Mouse (Mus musculus): ENCODE results near the gene Fam189a2. TPM values are rescaled to one million over a fixed set of nuclear protein-coding genes. Genes with fewer than 3 reads are reported as not detected.

The Fam189a2 gene
- polyA plus RNA-seq, 1 experiment, result 20.8 TPM

DNA sequence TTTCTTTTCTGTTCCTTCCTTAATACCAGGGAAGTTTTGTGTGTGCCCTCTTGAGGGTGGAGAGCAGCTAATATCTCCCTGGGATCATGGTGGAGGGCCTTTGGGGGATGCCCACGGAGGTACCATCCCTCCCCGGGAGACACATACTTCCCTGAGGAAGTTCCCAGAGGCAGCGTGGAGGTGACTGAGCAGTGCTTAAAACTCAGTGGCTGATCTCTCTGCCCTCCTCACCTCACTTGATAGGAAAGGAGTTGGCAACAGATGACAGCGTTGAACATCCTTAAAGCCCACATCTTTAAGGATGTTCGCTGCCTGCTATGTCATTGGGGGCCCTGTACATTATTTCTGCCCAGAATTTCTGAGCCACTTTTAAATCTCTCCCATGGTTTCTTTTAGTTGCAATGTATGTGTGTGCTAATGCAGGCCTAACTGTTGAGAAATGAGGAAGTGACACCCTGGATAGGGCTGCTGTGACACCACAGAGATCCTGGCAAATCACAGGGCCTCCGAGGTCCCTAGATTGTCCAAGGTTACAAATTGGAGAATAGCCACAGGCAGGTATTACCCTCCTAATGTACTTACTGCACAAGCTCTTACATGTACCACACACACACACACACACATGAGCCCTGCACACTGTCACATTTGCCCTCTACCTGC, 84.7 kb downstream of the Fam189a2 start:
- H3K27ac ChIP-seq (ENCODE audit: control insufficient read depth, insufficient read depth, low read depth, low read length), result no peak overlapping the region
- TF ChIP-seq CTCF (IDR thresholded peaks at IDR 0.05; ENCODE audit: control insufficient read depth, insufficient read depth, insufficient replicate concordance, low read depth, low read length) (no peak), POLR2A (IDR thresholded peaks at IDR 0.05; ENCODE audit: control insufficient read depth, low read depth, low read length) (no peak)
- H3K4me3 ChIP-seq (ENCODE audit: control insufficient read depth, low read depth, low read length), result no peak overlapping the region
- H3K4me1 ChIP-seq (ENCODE audit: control insufficient read depth, insufficient read depth, low read length), result no peaks in the 10 kb centered on the region
- no peaks in the 10 kb centered on the region for H3K27me3 ChIP-seq (ENCODE audit: control insufficient read depth, insufficient read depth, low read length)
- no peaks in the 10 kb centered on the region for H3K36me3 ChIP-seq (ENCODE audit: control insufficient read depth, insufficient read depth, low read length)

DNA sequence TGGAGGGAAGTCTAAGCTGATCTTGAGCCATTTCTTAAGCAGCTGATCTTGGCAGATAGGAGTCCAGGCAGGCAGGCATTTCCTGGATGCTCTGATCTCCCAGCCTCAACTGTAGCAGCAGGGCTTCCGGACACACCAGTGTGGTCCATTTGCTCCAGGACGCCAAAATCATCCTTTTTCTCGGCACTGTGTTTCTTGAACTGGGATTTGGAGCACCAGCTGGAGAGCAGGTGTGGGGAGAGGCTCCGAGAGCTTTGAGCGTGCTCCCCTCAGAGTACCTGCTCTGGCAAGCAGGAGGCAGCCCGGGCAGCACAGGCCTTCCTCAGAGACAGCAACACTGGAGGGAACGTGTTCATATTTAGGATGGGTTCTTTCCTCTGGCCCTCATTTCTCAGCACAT, 87.9 kb downstream of the Fam189a2 start:
- Histone ChIP-seq H3K4me1 (ENCODE audit: control insufficient read depth, insufficient read depth, low read length) (no peaks in the 10 kb centered on the region), H3K27ac (ENCODE audit: control insufficient read depth, insufficient read depth, low read depth, low read length) (no peak overlapping the region), H3K4me3 (ENCODE audit: control insufficient read depth, low read depth, low read length) (no peak overlapping the region), H3K27me3 (ENCODE audit: control insufficient read depth, insufficient read depth, low read length) (no peaks in the 10 kb centered on the region), H3K36me3 (ENCODE audit: control insufficient read depth, insufficient read depth, low read length) (no peaks in the 10 kb centered on the region)
- TF ChIP-seq POLR2A (IDR thresholded peaks at IDR 0.05; ENCODE audit: control insufficient read depth, low read depth, low read length) (no peak), CTCF (IDR thresholded peaks at IDR 0.05; ENCODE audit: control insufficient read depth, insufficient read depth, insufficient replicate concordance, low read depth, low read length) (no peak)

DNA sequence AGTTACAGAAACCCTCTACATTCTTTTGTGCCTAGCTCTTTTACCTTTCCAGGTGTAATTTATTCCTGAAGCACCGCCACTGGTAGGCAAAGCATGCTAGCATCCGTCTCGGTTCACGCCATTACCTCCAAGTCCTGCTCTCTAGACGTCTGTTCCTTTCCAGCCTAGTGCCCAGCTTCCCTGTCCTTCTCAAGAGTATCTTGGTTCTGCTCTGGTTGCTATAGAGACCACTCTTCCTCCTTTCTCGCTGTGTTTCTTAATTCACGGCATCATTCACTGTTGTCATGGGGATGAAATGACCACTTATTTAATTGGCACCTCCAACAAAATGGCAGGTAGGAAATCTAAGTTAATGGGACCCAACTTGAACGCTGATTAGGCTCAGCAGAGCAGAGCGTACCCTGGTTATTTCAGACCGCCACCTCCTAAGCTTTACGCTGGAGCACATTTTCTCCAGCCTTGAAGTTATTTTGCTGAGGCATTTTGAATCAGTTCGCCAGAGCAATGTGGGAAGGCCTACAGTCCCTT, 89.3 kb downstream of the Fam189a2 start:
- TF ChIP-seq CTCF (IDR thresholded peaks at IDR 0.05; ENCODE audit: control insufficient read depth, insufficient read depth, insufficient replicate concordance, low read depth, low read length) (no peak), POLR2A (IDR thresholded peaks at IDR 0.05; ENCODE audit: control insufficient read depth, low read depth, low read length) (no peak)
- no peak overlapping the region for H3K4me3 ChIP-seq (ENCODE audit: control insufficient read depth, low read depth, low read length)
- no peak overlapping the region for H3K27ac ChIP-seq (ENCODE audit: control insufficient read depth, insufficient read depth, low read depth, low read length)
- no peaks in the 10 kb centered on the region for H3K27me3 ChIP-seq (ENCODE audit: control insufficient read depth, insufficient read depth, low read length)
- H3K4me1 ChIP-seq (ENCODE audit: control insufficient read depth, insufficient read depth, low read length), result no peaks in the 10 kb centered on the region
- peaks cover under 1% of the 10 kb centered on the region for H3K36me3 ChIP-seq (ENCODE audit: control insufficient read depth, insufficient read depth, low read length)

DNA sequence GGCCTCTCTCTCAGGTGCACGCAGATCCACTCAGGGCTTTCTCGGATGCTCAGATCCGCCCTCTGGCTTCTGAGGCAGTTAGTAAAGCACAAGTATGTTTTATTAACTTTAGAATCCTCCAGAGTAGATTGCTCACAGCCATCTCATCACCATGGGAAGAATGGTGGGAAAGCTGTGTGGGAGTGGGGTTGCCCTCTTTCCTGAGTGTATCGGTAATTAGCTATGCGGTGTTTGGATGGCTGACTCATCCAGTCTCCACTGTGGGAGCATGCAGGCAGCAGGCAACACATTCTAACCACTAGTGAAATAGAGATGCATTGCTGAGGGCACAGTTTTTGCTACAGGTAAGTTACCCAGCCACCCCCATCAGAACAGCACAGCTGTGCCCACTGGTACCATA, 100.0 kb downstream of the Fam189a2 start:
- TF ChIP-seq CTCF (IDR thresholded peaks at IDR 0.05; ENCODE audit: control insufficient read depth, insufficient read depth, insufficient replicate concordance, low read depth, low read length) (no peak), POLR2A (IDR thresholded peaks at IDR 0.05; ENCODE audit: control insufficient read depth, low read depth, low read length) (no peak)

DNA sequence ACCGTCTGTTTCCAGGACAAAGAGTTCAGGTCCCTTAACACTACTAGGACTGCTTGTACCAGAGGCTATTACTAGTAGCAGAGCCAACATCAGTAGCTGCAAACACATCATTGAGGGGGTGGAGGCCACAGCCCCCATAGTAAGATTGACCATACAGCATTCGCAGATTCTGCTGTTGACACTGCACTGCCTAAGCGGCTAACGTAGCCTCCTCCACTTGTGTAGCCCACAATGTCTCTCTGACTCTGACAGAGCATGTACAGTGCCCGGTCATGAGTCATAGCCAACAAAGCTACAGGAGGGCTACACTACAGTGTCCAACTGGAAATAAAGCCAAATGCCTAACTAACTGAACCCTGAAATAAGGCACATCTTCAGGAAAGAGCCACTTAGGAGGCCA, 105.3 kb downstream of the Fam189a2 start:
- no peak overlapping the region for H3K4me3 ChIP-seq (ENCODE audit: control insufficient read depth, low read depth, low read length)
- H3K4me1 ChIP-seq (ENCODE audit: control insufficient read depth, insufficient read depth, low read length), result no peaks in the 10 kb centered on the region
- H3K36me3 ChIP-seq (ENCODE audit: control insufficient read depth, insufficient read depth, low read length), result no peaks in the 10 kb centered on the region; the same call in 1 of the 2 replicates
- H3K27me3 ChIP-seq (ENCODE audit: control insufficient read depth, insufficient read depth, low read length), result no peaks in the 10 kb centered on the region
- no peak for TF ChIP-seq POLR2A (IDR thresholded peaks at IDR 0.05; ENCODE audit: control insufficient read depth, low read depth, low read length)
- no peak for TF ChIP-seq CTCF (IDR thresholded peaks at IDR 0.05; ENCODE audit: control insufficient read depth, insufficient read depth, insufficient replicate concordance, low read depth, low read length)
- H3K27ac ChIP-seq (ENCODE audit: control insufficient read depth, insufficient read depth, low read depth, low read length), result no peak overlapping the region

More for the DNA sequence above, 100.0 kb downstream of the Fam189a2 start:
- Histone ChIP-seq H3K4me3 (ENCODE audit: control insufficient read depth, low read depth, low read length) (no peak overlapping the region), H3K4me1 (ENCODE audit: control insufficient read depth, insufficient read depth, low read length) (no peaks in the 10 kb centered on the region), H3K27ac (ENCODE audit: control insufficient read depth, insufficient read depth, low read depth, low read length) (no peak overlapping the region), H3K27me3 (ENCODE audit: control insufficient read depth, insufficient read depth, low read length) (no peaks in the 10 kb centered on the region), H3K36me3 (ENCODE audit: control insufficient read depth, insufficient read depth, low read length) (no peaks in the 10 kb centered on the region; the same call in none of the 2 replicates)

DNA sequence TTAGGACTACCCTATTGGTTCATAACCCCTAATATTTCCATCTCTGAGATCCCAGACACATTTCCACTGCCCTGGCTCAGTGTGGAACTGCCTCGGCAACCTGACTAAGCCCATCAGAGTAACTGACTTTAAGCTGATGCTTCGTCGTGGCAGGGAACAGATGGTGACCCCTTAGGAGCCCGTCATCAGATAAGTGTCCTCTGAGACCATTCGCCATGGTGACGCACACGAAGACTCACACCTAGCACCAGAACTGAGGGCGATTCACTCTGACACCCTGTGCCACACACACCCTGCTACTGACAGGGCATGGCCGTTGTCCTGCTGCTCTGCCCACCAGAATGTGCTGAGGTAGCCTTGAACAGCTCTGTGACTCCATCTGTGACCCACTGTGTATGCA, 106.0 kb downstream of the Fam189a2 start:
- Histone ChIP-seq H3K36me3 (ENCODE audit: control insufficient read depth, insufficient read depth, low read length) (no peaks in the 10 kb centered on the region; the same call in 1 of the 2 replicates), H3K27me3 (ENCODE audit: control insufficient read depth, insufficient read depth, low read length) (no peaks in the 10 kb centered on the region), H3K4me1 (ENCODE audit: control insufficient read depth, insufficient read depth, low read length) (no peaks in the 10 kb centered on the region), H3K27ac (ENCODE audit: control insufficient read depth, insufficient read depth, low read depth, low read length) (no peak overlapping the region), H3K4me3 (ENCODE audit: control insufficient read depth, low read depth, low read length) (no peak overlapping the region)
- TF ChIP-seq CTCF (IDR thresholded peaks at IDR 0.05; ENCODE audit: control insufficient read depth, insufficient read depth, insufficient replicate concordance, low read depth, low read length) (no peak), POLR2A (IDR thresholded peaks at IDR 0.05; ENCODE audit: control insufficient read depth, low read depth, low read length) (no peak)

DNA sequence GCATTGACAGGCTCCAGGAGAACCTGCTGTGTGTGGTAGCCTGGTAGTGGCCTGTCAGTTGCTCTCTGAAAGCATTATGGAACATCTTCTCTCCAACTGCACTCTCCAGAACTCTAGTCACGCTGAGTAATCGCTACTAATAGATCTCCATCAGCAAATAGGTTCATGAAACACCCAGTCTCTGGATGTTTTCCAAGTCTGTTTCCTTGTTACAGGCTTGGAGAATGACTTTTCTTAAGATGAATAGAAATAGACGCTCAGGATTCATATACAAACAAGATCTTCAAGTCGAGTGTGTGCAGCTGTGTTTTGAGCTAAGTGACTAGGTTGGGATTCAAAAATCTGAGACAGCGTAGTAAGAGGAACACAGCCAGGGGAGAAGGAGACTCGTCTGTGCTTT, 106.8 kb downstream of the Fam189a2 start:
- no peaks in the 10 kb centered on the region for H3K4me1 ChIP-seq (ENCODE audit: control insufficient read depth, insufficient read depth, low read length)
- H3K27me3 ChIP-seq (ENCODE audit: control insufficient read depth, insufficient read depth, low read length), result no peaks in the 10 kb centered on the region
- H3K27ac ChIP-seq (ENCODE audit: control insufficient read depth, insufficient read depth, low read depth, low read length), result no peak overlapping the region
- TF ChIP-seq POLR2A (IDR thresholded peaks at IDR 0.05; ENCODE audit: control insufficient read depth, low read depth, low read length), result no peak
- no peak for TF ChIP-seq CTCF (IDR thresholded peaks at IDR 0.05; ENCODE audit: control insufficient read depth, insufficient read depth, insufficient replicate concordance, low read depth, low read length)
- H3K4me3 ChIP-seq (ENCODE audit: control insufficient read depth, low read depth, low read length), result no peak overlapping the region
- no peaks in the 10 kb centered on the region; the same call in none of the 2 replicates for H3K36me3 ChIP-seq (ENCODE audit: control insufficient read depth, insufficient read depth, low read length)

Other genes starting within 250 kb of the Fam189a2 start
- gene Tjp2, start 194.0 kb upstream of the Fam189a2 start, polyA plus RNA-seq (2012; rRNA removed), result 19.3 and 19.8 TPM in 2 replicates
- gene Fxn, start 249.6 kb upstream of the Fam189a2 start, polyA plus RNA-seq (2012; rRNA removed), result 5.1 and 5.6 TPM in 2 replicates